Mouse (Mus musculus) lung, adult 2 months (tissue): ENCODE measurements around the gene Exosc8.

Experiments used
- CTCF ChIP-seq: fragments of 200-500 bp; IDR thresholded peaks from 2 replicates; pipeline ENCODE4 v1.5.1; 2011; ENCODE audit warnings: mild to moderate bottlenecking, low read length, control low read depth; ENCODE audit not compliant: insufficient read depth
- POLR2A ChIP-seq: fragments of 200-500 bp; IDR thresholded peaks from 2 replicates; pipeline ENCODE4 v1.6.1; 2011; ENCODE audit warnings: low read depth, mild to moderate bottlenecking, control low read depth, low read length, borderline replicate concordance; ENCODE audit errors: extremely low read depth

- no peak for TF ChIP-seq CTCF
- TF ChIP-seq POLR2A: no peak
Measured at GRCm38 (mm10) chr3:54769349-54770275, 34.4 kb upstream of the Exosc8 start.
